Mouse (Mus musculus): Measurements from ENCODE around the gene Rap1b. TPM values are rescaled to one million over a fixed set of nuclear protein-coding genes. Genes with fewer than 3 reads are reported as not detected.

The Rap1b gene
- polyA plus RNA-seq, 1 experiment = 19.2 TPM

DNA sequence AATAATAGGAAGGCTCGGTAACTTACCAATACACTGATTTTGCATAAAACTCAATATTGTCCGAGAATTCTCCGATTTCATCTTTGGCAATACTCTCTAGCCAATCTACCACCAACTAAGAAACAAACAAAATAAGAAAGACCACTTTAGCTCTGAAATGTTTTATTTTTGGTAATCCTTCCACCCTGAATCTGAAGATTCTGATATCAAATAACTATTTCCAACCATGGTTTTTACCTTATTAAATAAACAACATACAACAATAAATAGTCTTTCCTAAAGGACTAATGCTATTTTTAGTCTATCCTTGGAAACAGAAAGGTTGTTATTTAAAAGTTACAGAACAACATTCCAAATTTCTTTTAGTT, 68.7 kb downstream of the Rap1b start:
- H3K4me1 ChIP-seq (ENCODE audit: control insufficient read depth, insufficient read depth, insufficient read length, low read length) = no peaks in the 10 kb centered on the region
- WGBS = 96% methylated on average over 3 of the region's 3 CpGs
- TF ChIP-seq CTCF (IDR thresholded peaks at IDR 0.05; ENCODE audit: extremely low read depth, insufficient read length, insufficient replicate concordance, low read depth, low read length) (no peak), POLR2A (IDR thresholded peaks at IDR 0.05; ENCODE audit: low read depth, low read length) (no peak)
- no peak overlapping the region for H3K4me3 ChIP-seq (ENCODE audit: low read depth, low read length)
- H3K36me3 ChIP-seq (ENCODE audit: control insufficient read depth, insufficient read depth, low read length) = peaks cover 55% of the 10 kb centered on the region
- H3K27me3 ChIP-seq (ENCODE audit: control insufficient read depth, insufficient read depth, low read length) = no peaks in the 10 kb centered on the region
- H3K27ac ChIP-seq (ENCODE audit: insufficient read depth, low read depth, low read length) = no peak overlapping the region

DNA sequence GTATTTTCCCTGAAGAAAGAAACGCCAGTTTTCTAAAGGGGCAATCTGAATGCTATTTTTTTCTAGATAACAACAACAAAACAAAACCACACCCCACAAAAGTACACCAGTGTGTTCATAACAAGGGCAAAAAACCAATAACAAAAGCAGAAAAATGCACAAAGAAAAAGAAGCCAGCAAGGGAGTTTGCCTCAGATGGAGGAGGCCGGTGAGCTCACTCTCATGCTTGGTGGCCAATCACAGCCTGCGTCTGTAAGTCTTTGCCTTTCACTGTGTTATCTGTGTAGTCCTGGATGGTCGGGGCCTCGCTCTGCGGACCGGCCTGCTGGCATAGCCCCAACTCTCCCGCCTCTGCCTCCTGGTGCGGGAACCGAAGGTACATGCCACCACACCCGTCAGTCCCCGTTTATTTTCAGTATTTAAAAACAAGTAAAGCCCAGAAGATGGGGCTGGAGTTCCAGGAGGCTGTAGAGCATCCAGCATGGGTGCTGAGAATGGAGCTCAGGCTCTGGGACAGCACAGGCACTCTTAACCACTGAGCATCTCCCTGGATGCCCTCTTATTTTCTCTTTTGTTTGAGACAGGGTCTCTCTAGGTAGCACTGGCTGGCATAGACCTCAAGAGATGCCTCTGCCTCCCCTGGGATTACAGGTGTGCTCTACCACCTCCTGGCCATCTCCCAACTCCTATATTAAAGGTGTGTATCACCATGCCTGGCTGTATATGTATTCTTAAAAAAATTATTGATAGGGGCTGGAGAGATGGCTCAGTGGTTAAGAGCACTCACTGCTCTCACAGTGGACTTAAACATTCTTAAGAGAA, 69.3 kb downstream of the Rap1b start:
- no peaks in the 10 kb centered on the region for H3K4me1 ChIP-seq (ENCODE audit: control insufficient read depth, insufficient read depth, insufficient read length, low read length)
- H3K27ac ChIP-seq (ENCODE audit: insufficient read depth, low read depth, low read length) = no peak overlapping the region
- WGBS = 84% methylated on average over 12 of the region's 12 CpGs
- H3K4me3 ChIP-seq (ENCODE audit: low read depth, low read length) = no peak overlapping the region
- H3K27me3 ChIP-seq (ENCODE audit: control insufficient read depth, insufficient read depth, low read length) = no peaks in the 10 kb centered on the region
- H3K36me3 ChIP-seq (ENCODE audit: control insufficient read depth, insufficient read depth, low read length) = peaks cover 54% of the 10 kb centered on the region
- TF ChIP-seq POLR2A (IDR thresholded peaks at IDR 0.05; ENCODE audit: low read depth, low read length) (no peak), CTCF (IDR thresholded peaks at IDR 0.05; ENCODE audit: extremely low read depth, insufficient read length, insufficient replicate concordance, low read depth, low read length) (no peak)

DNA sequence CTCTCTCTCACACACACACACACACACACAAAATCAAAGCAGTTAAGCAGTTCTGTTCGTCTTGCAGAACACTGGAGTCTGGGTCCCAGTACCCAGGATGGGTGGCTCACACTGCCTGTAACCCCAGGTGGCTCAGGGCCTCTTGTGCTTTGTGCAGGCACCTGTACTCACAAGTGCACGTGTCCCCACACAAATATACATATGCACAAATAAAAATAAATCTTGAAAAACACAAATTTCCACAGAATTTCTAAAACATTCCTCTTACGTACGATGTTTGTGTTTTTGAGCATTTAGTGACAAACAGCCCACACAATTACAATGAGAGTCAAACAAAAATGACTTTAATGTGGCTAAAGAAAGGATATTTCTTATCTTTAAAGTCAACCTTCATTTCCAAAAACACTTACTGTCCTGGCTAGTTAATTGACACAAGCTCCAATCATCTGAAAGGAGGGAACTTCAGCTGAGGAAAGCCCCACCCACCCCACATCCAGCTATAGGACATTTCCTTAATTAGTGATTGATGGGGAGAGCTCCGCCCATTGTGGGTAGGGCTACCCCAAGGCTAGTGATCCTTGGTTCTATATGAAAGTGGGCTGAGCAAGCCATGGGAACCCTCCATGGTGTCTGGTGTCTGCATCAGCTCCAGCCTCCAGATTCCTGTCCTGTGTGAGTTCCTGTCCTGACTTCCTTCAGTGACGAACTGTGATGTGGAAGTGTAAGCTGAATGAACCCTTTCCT, 70.3 kb downstream of the Rap1b start:
- H3K27ac ChIP-seq (ENCODE audit: insufficient read depth, low read depth, low read length) = no peak overlapping the region
- peaks cover 54% of the 10 kb centered on the region for H3K36me3 ChIP-seq (ENCODE audit: control insufficient read depth, insufficient read depth, low read length)
- 92% methylated on average over 6 of the region's 6 CpGs for WGBS
- no peaks in the 10 kb centered on the region for H3K27me3 ChIP-seq (ENCODE audit: control insufficient read depth, insufficient read depth, low read length)
- H3K4me3 ChIP-seq (ENCODE audit: low read depth, low read length) = no peak overlapping the region
- no peaks in the 10 kb centered on the region for H3K4me1 ChIP-seq (ENCODE audit: control insufficient read depth, insufficient read depth, insufficient read length, low read length)
- TF ChIP-seq POLR2A (IDR thresholded peaks at IDR 0.05; ENCODE audit: low read depth, low read length) = no peak
- no peak for TF ChIP-seq CTCF (IDR thresholded peaks at IDR 0.05; ENCODE audit: extremely low read depth, insufficient read length, insufficient replicate concordance, low read depth, low read length)

DNA sequence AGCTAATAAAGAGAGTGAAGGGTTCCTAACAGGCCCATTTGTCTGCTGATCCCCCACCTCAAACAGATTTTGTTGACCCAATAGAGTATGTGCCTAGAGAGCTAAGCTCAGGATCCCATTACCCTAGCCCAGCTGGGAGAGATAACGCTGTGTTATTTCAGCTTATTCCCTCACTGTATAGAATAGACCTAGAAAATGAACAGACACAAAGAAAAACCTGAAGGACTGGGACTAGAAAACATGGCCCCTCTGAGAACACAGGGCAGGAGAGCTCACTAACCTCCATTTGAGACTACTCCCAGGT, 71.1 kb downstream of the Rap1b start:
- Histone ChIP-seq H3K4me3 (ENCODE audit: low read depth, low read length) (no peak overlapping the region), H3K36me3 (ENCODE audit: control insufficient read depth, insufficient read depth, low read length) (peaks cover 57% of the 10 kb centered on the region), H3K27ac (ENCODE audit: insufficient read depth, low read depth, low read length) (no peak overlapping the region), H3K4me1 (ENCODE audit: control insufficient read depth, insufficient read depth, insufficient read length, low read length) (no peaks in the 10 kb centered on the region), H3K27me3 (ENCODE audit: control insufficient read depth, insufficient read depth, low read length) (no peaks in the 10 kb centered on the region)
- WGBS = 95% methylated on average over 1 of the region's 1 CpGs
- TF ChIP-seq POLR2A (IDR thresholded peaks at IDR 0.05; ENCODE audit: low read depth, low read length) (no peak), CTCF (IDR thresholded peaks at IDR 0.05; ENCODE audit: extremely low read depth, insufficient read length, insufficient replicate concordance, low read depth, low read length) (no peak)

DNA sequence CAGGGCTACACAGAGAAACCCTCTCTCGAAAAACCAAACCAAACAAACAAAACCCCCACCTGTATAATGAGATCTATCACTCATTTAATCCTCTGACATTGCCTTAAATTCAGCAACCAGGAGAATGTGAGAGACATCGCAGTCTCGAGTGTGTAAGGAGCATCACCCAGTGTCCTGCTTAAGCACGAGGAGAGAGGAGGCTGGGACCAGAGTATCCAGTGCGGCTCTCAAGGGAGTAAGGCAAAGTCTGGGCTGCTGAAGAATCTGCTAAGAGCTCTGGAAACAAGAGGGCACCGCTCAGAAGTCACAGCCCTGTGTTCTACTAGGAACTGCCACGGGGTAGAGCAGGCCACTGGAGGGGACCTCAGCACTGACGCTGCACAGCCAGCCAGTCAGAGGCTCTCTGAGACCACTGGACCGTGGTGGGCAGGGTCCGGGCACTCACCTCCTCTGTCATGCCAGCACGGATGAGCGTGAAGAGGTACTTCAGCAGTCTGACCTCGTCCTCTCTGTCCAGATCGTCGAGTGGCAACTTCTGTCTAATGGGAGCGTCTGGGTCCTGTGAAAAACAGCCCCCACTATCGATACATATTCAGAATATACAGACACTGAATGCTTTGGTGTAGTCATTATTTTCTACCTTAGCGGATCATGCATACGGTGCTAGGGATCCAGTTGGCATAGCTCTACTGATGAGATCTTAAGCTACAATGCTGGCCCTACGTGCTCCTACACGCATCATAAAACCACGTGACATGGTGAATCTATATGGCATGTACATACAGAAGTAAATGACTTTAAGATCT, 71.6 kb downstream of the Rap1b start:
- Histone ChIP-seq H3K27me3 (ENCODE audit: control insufficient read depth, insufficient read depth, low read length) (no peaks in the 10 kb centered on the region), H3K27ac (ENCODE audit: insufficient read depth, low read depth, low read length) (no peak overlapping the region), H3K36me3 (ENCODE audit: control insufficient read depth, insufficient read depth, low read length) (peaks cover 57% of the 10 kb centered on the region), H3K4me3 (ENCODE audit: low read depth, low read length) (no peak overlapping the region), H3K4me1 (ENCODE audit: control insufficient read depth, insufficient read depth, insufficient read length, low read length) (no peaks in the 10 kb centered on the region)
- TF ChIP-seq CTCF (IDR thresholded peaks at IDR 0.05; ENCODE audit: extremely low read depth, insufficient read length, insufficient replicate concordance, low read depth, low read length) (no peak), POLR2A (IDR thresholded peaks at IDR 0.05; ENCODE audit: low read depth, low read length) (no peak)
- WGBS = 93% methylated on average over 22 of the region's 22 CpGs

DNA sequence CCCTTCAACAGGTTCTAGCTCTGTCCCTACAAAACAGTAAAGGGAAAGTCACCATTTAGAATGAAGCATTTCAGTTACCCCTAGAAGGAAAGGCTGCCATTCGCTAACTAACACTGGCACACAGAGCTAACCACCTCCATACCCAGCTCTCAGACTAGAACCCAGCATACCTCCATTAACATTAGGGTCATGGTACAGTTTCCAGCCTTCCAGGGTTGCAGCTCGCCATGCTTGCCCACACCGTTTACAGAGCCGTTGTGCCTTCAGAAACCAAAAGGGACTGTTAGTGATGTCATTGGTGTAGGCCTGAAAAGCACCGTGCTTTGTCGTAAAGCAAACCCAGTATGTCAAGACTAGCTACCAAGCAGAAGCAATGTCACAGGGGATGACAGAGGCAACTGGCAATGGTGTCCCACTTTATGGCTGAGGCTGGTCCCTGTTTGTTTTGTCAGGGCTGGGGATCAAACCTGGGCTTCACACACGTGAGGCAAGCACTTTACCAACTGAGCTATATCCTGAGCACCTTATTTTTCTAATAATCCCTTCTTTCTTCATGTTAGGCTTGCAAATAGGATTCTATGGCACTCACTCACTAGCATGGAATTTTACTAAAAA, 72.6 kb downstream of the Rap1b start:
- H3K27me3 ChIP-seq (ENCODE audit: control insufficient read depth, insufficient read depth, low read length) = no peaks in the 10 kb centered on the region
- H3K4me1 ChIP-seq (ENCODE audit: control insufficient read depth, insufficient read depth, insufficient read length, low read length) = no peaks in the 10 kb centered on the region
- no peak for TF ChIP-seq POLR2A (IDR thresholded peaks at IDR 0.05; ENCODE audit: low read depth, low read length)
- no peak for TF ChIP-seq CTCF (IDR thresholded peaks at IDR 0.05; ENCODE audit: extremely low read depth, insufficient read length, insufficient replicate concordance, low read depth, low read length)
- no peak overlapping the region for H3K4me3 ChIP-seq (ENCODE audit: low read depth, low read length)
- peaks cover 54% of the 10 kb centered on the region for H3K36me3 ChIP-seq (ENCODE audit: control insufficient read depth, insufficient read depth, low read length)
- 96% methylated on average over 7 of the region's 7 CpGs for WGBS
- no peak overlapping the region for H3K27ac ChIP-seq (ENCODE audit: insufficient read depth, low read depth, low read length)
